Mouse (Mus musculus) intestine, embryonic 14.5 days (tissue): ENCODE measurements at regions not wholly inside any gene's neighbourhood (a gene's known extent, or its start where the extent isn't known, plus 50 kb on each side); places are given as distances from the start of the nearest gene placed in this dataset.

Source experiments
- ATAC-seq: fragments of 200-750 bp; cut with Nextera tagmentation; replicated peaks from 2 replicates; pipeline ENCODE4 v1.8.0; 2017; ENCODE audit warnings: low read depth, moderate number of reproducible peaks, moderate TSS enrichment, moderate library complexity; ENCODE audit not compliant: low FRiP score, low TSS enrichment
- DNase-seq: peaks from one replicate; pipeline ENCODE4 v3.0.0-alpha.2; 2018; ENCODE audit warnings: low spot score
- H3K27ac ChIP-seq: fragments of 300-500 bp; sonication (generic); 2 replicates; pipeline ENCODE4 v1.5.1; 2014; ENCODE audit warnings: low read depth, mild to moderate bottlenecking, control low read depth
- H3K27me3 ChIP-seq: fragments of 300-500 bp; sonication (generic); replicated peaks from 2 replicates; pipeline ENCODE4 v1.6.1; 2014; ENCODE audit warnings: low read length, control low read depth; ENCODE audit not compliant: control insufficient read depth, insufficient read depth
- H3K36me3 ChIP-seq: fragments of 300-500 bp; sonication (generic); 2 replicates; pipeline ENCODE4 v1.6.1; 2014; ENCODE audit warnings: low read length, control low read depth; ENCODE audit not compliant: control insufficient read depth, insufficient read depth
- H3K4me1 ChIP-seq: fragments of 300-500 bp; sonication (generic); replicated peaks from 2 replicates; pipeline ENCODE4 v1.6.1; 2014; ENCODE audit warnings: low read length, control low read depth, mixed read lengths; ENCODE audit not compliant: control insufficient read depth, insufficient read depth
- H3K4me2 ChIP-seq: fragments of 300-500 bp; sonication (generic); 2 replicates; pipeline ENCODE4 v1.6.1; 2014; ENCODE audit warnings: low read length
- H3K4me3 ChIP-seq: fragments of 300-500 bp; sonication (generic); 2 replicates; pipeline ENCODE4 v1.5.1; 2014; ENCODE audit warnings: low read depth, low read length, control low read depth, mixed read lengths
- H3K9ac ChIP-seq: fragments of 300-500 bp; sonication (generic); 2 replicates; pipeline ENCODE4 v1.6.1; 2014; ENCODE audit warnings: mild to moderate bottlenecking, low read length
- H3K9me3 ChIP-seq: fragments of 300-500 bp; sonication (generic); 2 replicates; pipeline ENCODE4 v1.6.1; 2016; ENCODE audit warnings: low read length, control low read depth; ENCODE audit not compliant: control insufficient read depth
- WGBS: fragments of 180-500 bp; shearing (Covaris S2); extraction: QIAGEN DNeasy Blood & Tissue Kit; methylation state at CpG from one replicate; pipeline ENCODE4 v1.1.7; 2014; 5-methylcytosine and 5-hydroxymethylcytosine counted together

DNA sequence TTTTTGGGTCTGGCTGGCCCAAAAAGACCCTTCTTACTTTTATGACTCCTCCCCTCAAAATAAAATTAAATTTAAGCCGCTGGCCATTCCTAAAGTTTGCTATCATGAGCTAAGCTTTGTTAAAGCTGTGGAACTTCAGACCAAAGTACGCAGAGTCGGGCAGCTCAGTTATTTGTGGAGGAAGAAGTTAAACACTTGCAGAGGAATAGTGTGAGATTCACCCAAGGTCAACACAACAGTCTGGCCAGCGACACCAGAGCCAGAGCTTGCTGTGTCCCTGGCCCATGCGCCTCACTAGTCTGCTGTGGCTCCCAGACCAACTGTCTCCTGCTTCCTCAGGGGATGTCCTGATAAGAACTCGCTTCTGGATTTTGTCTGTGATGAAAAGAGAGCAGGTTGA is 103.3 kb upstream of the Cdh5 start:
- no peaks in the 10 kb centered on the region for H3K36me3 ChIP-seq
- H3K4me3 ChIP-seq: no peak overlapping the region
- DNase-seq: no peak
- no peak for ATAC-seq
- no peak overlapping the region for H3K27ac ChIP-seq
- H3K4me1 ChIP-seq: no peaks in the 10 kb centered on the region
- no peaks in the 10 kb centered on the region for H3K9me3 ChIP-seq
- no peak overlapping the region for H3K9ac ChIP-seq
- no peaks in the 10 kb centered on the region for H3K27me3 ChIP-seq
- WGBS: 67% methylated on average over 6 of the region's 6 CpGs
- no peak overlapping the region for H3K4me2 ChIP-seq

DNA sequence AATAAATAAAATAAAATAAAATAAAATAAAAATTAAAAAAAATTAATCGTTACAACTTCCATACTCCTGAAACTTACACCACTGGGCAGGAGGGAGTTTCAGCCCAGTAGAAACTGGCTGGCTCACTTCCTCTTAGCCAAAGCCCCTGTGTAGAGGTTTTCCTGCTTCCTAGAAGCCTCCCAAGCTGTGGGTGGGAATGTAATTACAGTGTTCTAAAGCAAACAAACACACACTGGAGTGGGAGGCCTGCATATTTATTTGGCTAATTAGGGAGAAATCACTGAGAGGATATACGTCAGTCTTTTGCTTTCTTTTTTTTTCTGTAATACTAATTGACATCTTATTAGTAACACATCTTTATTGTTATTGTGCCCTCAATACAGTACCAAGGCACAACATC is 94.2 kb upstream of the Cdh5 start:
- Histone ChIP-seq H3K27ac (no peak overlapping the region), H3K27me3 (no peaks in the 10 kb centered on the region), H3K4me3 (no peak overlapping the region), H3K9ac (no peak overlapping the region), H3K9me3 (no peaks in the 10 kb centered on the region), H3K4me2 (no peak overlapping the region), H3K4me1 (no peaks in the 10 kb centered on the region), H3K36me3 (no peaks in the 10 kb centered on the region)
- ATAC-seq (no peak), DNase-seq (no peak)
- 85% methylated on average over 2 of the region's 2 CpGs for WGBS

DNA sequence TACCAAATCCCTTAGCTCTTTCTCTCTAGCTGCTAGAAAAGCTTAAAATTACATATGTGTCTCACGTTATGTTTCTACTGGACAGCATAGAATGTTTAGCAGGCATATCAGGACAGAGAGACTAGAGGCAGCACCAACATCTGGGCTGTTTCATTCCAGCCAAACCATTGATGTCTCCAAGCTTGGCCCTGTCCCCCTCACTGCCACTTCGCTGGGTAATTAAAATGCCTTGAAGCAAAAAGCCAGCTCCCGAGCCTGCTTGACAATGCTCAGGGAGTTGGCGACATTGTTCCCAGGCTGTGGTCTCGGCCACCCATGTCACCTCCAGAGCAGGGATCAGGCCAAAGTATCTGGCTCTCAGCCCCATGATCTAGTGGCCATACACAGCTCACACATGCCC is 92.7 kb upstream of the Cdh5 start:
- Histone ChIP-seq H3K9ac (no peak overlapping the region), H3K4me2 (no peak overlapping the region), H3K9me3 (no peaks in the 10 kb centered on the region), H3K27ac (no peak overlapping the region), H3K4me3 (no peak overlapping the region), H3K4me1 (no peaks in the 10 kb centered on the region), H3K36me3 (no peaks in the 10 kb centered on the region), H3K27me3 (no peaks in the 10 kb centered on the region)
- ATAC-seq (no peak), DNase-seq (no peak)
- 69% methylated on average over 5 of the region's 5 CpGs for WGBS

DNA sequence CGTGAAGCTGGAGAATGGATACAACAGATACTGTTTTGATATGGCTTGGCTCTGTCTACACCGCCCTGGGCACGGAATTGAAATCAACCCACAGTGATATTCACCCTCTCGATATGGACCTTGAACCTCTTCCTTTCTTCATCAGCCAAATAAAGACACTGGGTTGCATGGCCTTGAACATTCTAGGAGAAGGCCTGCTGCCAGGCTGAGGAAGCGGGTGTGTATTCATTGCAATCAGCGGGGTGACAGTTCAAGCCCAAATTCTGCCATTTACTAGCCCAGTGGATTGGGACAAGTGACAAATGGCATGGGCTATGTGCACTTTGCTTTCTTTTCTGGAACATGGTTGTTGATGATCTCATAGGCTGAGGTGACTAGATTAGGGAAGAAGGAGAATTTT is 92.1 kb upstream of the Cdh5 start:
- 94% methylated on average over 6 of the region's 6 CpGs for WGBS
- Histone ChIP-seq H3K4me3 (no peak overlapping the region), H3K9me3 (no peaks in the 10 kb centered on the region), H3K4me1 (no peaks in the 10 kb centered on the region), H3K27me3 (no peaks in the 10 kb centered on the region), H3K9ac (no peak overlapping the region), H3K27ac (no peak overlapping the region), H3K4me2 (no peak overlapping the region), H3K36me3 (no peaks in the 10 kb centered on the region)
- DNase-seq (no peak), ATAC-seq (no peak)

DNA sequence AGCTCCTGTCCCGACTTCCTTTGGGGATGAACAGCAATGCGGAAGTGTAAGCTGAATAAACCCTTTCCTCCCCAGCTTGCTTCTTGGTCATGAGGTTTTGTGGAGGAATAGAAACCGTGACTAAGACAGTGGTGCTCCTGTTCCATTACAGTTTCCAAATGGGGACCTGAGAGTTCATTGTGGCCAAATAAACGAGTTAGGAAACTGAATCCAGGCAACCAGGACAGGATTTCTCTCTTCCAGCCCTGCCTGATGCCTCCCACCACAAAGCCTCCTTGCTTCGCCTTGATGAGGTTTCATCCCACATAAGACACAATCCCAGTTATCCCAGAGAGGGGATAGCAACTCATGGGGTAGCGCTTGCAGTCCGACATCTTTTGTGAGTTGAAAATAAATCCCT is 79.2 kb upstream of the Cdh5 start:
- Histone ChIP-seq H3K4me3 (no peak overlapping the region), H3K27me3 (no peaks in the 10 kb centered on the region), H3K27ac (no peak overlapping the region), H3K4me2 (no peak overlapping the region), H3K9ac (no peak overlapping the region), H3K36me3 (no peaks in the 10 kb centered on the region), H3K4me1 (no peaks in the 10 kb centered on the region), H3K9me3 (no peaks in the 10 kb centered on the region)
- ATAC-seq: no peak
- 78% methylated on average over 7 of the region's 7 CpGs for WGBS
- no peak for DNase-seq

- no peak overlapping the region for H3K4me3 ChIP-seq
- H3K9ac ChIP-seq: no peak overlapping the region
- no peak overlapping the region for H3K27ac ChIP-seq
- no peaks in the 10 kb centered on the region for H3K4me1 ChIP-seq
- no peak for ATAC-seq
- DNase-seq: no peak
- WGBS: 62% methylated on average over 9 of the region's 9 CpGs
- H3K36me3 ChIP-seq: no peaks in the 10 kb centered on the region
- no peaks in the 10 kb centered on the region for H3K9me3 ChIP-seq
- H3K27me3 ChIP-seq: no peaks in the 10 kb centered on the region
- no peak overlapping the region for H3K4me2 ChIP-seq
Observed at GRCm38 (mm10) chr8:104022691-104023509, 78.5 kb upstream of the Cdh5 start.

DNA sequence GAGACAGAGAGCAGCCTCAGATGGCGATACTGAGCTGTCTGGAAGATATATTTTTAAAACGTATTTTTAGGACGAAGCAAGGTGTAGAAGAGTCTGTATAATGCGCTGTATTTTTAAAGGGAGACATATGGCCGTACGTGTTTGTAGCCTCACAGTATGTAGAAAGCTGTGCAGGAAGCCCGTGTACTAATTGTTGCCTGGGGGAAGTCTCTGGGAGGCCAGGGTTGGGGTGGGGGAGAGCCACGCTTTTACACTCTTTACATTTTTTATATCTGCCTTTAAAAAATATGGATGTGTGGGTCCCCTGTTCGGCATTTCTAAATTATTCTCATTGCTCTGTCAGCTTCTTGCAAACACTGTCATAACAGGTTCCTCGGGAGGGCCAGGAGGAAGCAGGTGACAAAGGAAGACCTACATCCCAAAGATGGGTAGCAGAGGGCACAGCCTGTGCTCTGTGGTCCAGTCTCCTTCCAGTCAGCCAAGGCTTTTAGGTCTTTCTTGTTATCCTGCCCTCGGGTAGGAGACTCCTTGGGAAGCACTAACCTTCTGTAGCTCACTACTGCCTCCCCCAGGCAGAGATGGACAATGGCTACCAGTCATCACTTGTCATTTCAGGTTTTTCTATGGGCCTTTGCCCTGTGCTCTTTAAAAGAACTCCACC is 74.1 kb upstream of the Cdh5 start:
- ATAC-seq (no peak), DNase-seq (peak; percentile 61)
- peaks cover 13% of the 10 kb centered on the region; the same call in 1 of the 2 replicates for H3K9me3 ChIP-seq
- no peak overlapping the region for H3K27ac ChIP-seq
- H3K36me3 ChIP-seq: no peaks in the 10 kb centered on the region
- 72% methylated on average over 11 of the region's 11 CpGs for WGBS
- no peak overlapping the region for H3K4me2 ChIP-seq
- H3K4me1 ChIP-seq: peaks cover 3% of the 10 kb centered on the region
- no peak overlapping the region for H3K9ac ChIP-seq
- no peak overlapping the region for H3K4me3 ChIP-seq
- H3K27me3 ChIP-seq: no peaks in the 10 kb centered on the region

- WGBS: 2% methylated on average over 22 of the region's 22 CpGs
- Histone ChIP-seq H3K9ac (no peak overlapping the region), H3K4me1 (peaks cover 3% of the 10 kb centered on the region), H3K36me3 (no peaks in the 10 kb centered on the region), H3K27ac (no peak overlapping the region), H3K4me2 (peak overlapping the region; percentile 44), H3K4me3 (no peak overlapping the region), H3K27me3 (no peaks in the 10 kb centered on the region), H3K9me3 (peaks cover 13% of the 10 kb centered on the region; the same call in 1 of the 2 replicates)
- DNase-seq (peak; percentile 92), ATAC-seq (peak; percentile 87)
Observed at GRCm38 (mm10) chr8:104028626-104029025, 72.8 kb upstream of the Cdh5 start.

DNA sequence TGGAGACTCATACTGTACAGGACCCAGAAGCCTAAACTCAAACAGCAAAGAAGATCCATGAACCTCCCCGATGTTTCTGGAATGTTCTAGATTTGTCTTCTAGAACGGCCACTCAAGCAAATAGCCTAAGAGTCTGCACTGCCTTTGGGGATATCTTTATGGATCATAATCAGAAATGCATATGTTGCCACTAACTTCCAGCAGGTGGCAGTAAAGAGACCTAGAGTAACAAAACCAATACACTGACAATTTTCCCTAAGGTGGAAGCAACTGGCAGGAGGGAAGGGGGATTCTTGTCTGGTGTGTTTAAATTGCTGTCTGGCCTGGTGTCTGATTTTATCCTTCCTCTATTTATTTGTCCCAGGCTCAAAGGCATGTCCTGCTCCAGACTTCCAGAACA is 69.2 kb upstream of the Cdh5 start:
- Histone ChIP-seq H3K4me1 (peaks cover 3% of the 10 kb centered on the region), H3K36me3 (no peaks in the 10 kb centered on the region), H3K27ac (no peak overlapping the region), H3K9ac (no peak overlapping the region), H3K4me2 (no peak overlapping the region), H3K27me3 (no peaks in the 10 kb centered on the region), H3K9me3 (peaks cover 13% of the 10 kb centered on the region; the same call in 1 of the 2 replicates), H3K4me3 (no peak overlapping the region)
- DNase-seq (no peak), ATAC-seq (no peak)
- WGBS: 89% methylated on average over 2 of the region's 2 CpGs
